Mouse (Mus musculus) cerebellum, adult 2 months (tissue): ENCODE data around the gene Rad51b. TPM values are rescaled to one million over a fixed set of nuclear protein-coding genes. Genes with fewer than 3 reads are reported as not detected.

ENCODE experiments used
- DNase-seq, 2 experiments: peaks; one replicate each; pipeline ENCODE4 v3.0.0; 2021
- H3K27ac ChIP-seq: fragments of 200-500 bp; 2 replicates; pipeline ENCODE4 v1.5.1; 2012; ENCODE audit warnings: low read length, control low read depth, inconsistent platforms; ENCODE audit not compliant: insufficient read depth
- H3K27me3 ChIP-seq: fragments of 200-500 bp; 2 replicates; pipeline ENCODE4 v1.6.1; 2012; ENCODE audit warnings: inconsistent platforms, mild to moderate bottlenecking, low read length, moderate library complexity; ENCODE audit not compliant: control insufficient read depth, insufficient read depth
- H3K4me1 ChIP-seq: fragments of 200-500 bp; 2 replicates; pipeline ENCODE4 v1.6.1; 2011; ENCODE audit warnings: low read length; ENCODE audit not compliant: control insufficient read depth, insufficient read depth
- H3K4me3 ChIP-seq: fragments of 200-500 bp; replicated peaks from 2 replicates; pipeline ENCODE3; 2011; ENCODE audit warnings: mild to moderate bottlenecking, low read depth, low read length, control low read depth; ENCODE audit not compliant: insufficient read depth
- CTCF ChIP-seq: fragments of 200-500 bp; IDR thresholded peaks from 2 replicates; pipeline ENCODE4 v1.5.1; 2011; ENCODE audit warnings: low read depth, mild to moderate bottlenecking, control low read depth, low read length, moderate library complexity, borderline replicate concordance; ENCODE audit not compliant: insufficient read depth
- POLR2A ChIP-seq: fragments of 200-500 bp; IDR thresholded peaks from 2 replicates; pipeline ENCODE4 v1.6.1; 2011; ENCODE audit warnings: low read length, control low read depth, borderline replicate concordance; ENCODE audit not compliant: insufficient read depth
- WGBS: fragments of 180-500 bp; shearing (Covaris S2); methylation state at CpG from one replicate; pipeline ENCODE4 v1.1.7; 2018; 5-methylcytosine and 5-hydroxymethylcytosine counted together
- polyA plus RNA-seq: library from polyadenylated mRNA; depleted of rRNA; stranded (reverse); fragments of >200 nt; gene quantifications from 2 replicates; pipeline ENCODE4 v1.2.3, GENCODE M21; 2012

Rad51b gene
- polyA plus RNA-seq, 1 experiment: 0.23 TPM

DNA sequence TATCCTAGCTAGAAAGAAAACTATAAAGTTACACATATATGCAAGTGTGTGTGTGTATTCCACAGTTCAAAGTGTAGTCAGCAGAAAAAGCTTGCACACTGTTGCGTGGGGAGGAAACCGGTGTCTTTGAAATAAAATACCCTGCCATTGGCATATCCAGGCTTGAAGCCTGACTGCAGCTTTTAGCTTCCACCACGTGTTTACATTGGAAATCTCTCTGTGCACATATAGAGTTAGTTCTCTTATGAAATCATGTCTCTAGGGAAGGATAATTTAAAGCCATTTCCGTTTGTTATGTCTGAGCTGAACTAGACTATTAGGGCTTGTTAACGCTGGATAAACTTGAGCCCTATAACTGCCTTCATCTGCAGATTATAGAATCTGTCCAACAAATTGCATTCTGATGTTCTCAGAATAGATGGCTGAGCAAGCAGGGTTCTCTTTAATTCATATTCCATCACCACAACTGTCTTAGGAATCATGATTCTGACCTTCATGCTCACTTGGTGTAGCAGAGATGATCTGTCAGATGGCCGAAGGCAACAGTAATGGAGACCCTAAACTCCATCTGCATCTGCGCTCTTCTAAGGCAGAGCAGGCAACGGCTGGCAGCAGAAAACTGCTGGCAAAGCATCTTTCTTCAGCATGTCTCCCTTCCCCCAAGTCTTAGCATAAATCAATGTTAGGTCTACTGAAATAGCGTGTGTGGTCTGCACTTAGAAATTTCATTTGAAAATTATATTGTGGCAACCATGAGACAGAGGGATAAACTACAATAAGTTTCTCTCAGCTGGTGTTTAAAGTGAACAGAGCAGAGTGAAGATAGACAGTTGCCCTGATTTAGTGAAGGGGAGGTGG is 410.7 kb downstream of the Rad51b start:
- TF ChIP-seq CTCF (no peak), POLR2A (no peak)

DNA sequence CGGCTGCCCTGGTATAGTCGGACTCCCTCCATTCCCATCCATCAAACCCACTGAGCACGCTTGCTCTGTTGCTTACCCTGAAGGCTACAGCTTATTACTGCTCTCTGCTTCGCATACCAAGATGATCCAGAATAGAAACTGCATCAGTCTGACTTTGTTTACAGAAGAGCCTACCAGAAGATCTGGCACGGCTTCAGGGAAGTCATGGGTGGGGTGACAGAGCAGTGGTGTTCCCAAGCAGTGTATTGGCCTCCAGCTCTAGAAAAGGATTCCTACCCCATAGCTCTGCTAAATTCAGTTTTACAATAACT is 411.3 kb downstream of the Rad51b start:
- TF ChIP-seq POLR2A (no peak), CTCF (no peak)
- DNase-seq: no peak
- no peak overlapping the region for H3K4me3 ChIP-seq
- H3K4me1 ChIP-seq: no peaks in the 10 kb centered on the region
- WGBS: 61% methylated on average over 5 of the region's 5 CpGs
- no peak overlapping the region for H3K27ac ChIP-seq
- no peaks in the 10 kb centered on the region for H3K27me3 ChIP-seq

More for the DNA sequence above, 410.7 kb downstream of the Rad51b start:
- no peak for DNase-seq
- no peak overlapping the region for H3K27ac ChIP-seq
- WGBS: 62% methylated on average over 9 of the region's 9 CpGs
- no peaks in the 10 kb centered on the region for H3K4me1 ChIP-seq
- no peaks in the 10 kb centered on the region for H3K27me3 ChIP-seq
- H3K4me3 ChIP-seq: no peak overlapping the region

DNA sequence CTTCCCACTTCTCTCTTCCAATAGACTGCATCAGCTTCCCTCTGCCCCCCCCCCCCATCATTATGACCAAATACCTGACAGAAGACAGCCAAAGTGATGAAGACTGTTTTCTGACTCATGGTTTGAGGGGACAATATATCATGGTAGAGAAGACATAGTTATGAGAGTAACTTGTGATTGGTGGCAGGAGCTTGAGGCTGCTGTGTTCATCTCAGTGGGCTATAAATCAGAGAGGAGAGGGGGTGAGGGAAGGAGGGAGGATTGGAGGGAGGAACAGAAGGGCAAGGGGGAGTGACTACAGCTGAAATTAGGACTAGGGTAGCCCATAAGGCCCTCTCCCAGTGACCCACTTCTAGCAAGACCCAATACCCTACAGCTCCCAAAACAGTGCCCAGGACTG is 416.2 kb downstream of the Rad51b start:
- TF ChIP-seq POLR2A: no peak
- H3K27ac ChIP-seq: no peak overlapping the region
- no peaks in the 10 kb centered on the region for H3K27me3 ChIP-seq
- no peak for DNase-seq
- H3K4me3 ChIP-seq: no peak overlapping the region
- no peaks in the 10 kb centered on the region for H3K4me1 ChIP-seq

GRCm38 (mm10) chr12:79714484-79714883 is 417.4 kb downstream of the Rad51b start:
- TF ChIP-seq POLR2A (no peak), CTCF (no peak)
- Histone ChIP-seq H3K4me3 (no peak overlapping the region), H3K27me3 (no peaks in the 10 kb centered on the region), H3K4me1 (no peaks in the 10 kb centered on the region), H3K27ac (no peak overlapping the region)
- no peak for DNase-seq
- WGBS: 92% methylated on average over 6 of the region's 6 CpGs

- DNase-seq: no peak
- Histone ChIP-seq H3K4me1 (no peaks in the 10 kb centered on the region), H3K4me3 (no peak overlapping the region), H3K27ac (no peak overlapping the region), H3K27me3 (no peaks in the 10 kb centered on the region)
- 35% methylated on average over 12 of the region's 12 CpGs for WGBS
- TF ChIP-seq POLR2A (no peak), CTCF (no peak)
Measured at GRCm38 (mm10) chr12:79715506-79716345, 418.6 kb downstream of the Rad51b start.

GRCm38 (mm10) chr12:79719091-79719846 is 422.2 kb downstream of the Rad51b start:
- 49% methylated on average over 10 of the region's 10 CpGs for whole genome bisulfite sequencing
- TF ChIP-seq CTCF: no peak
- no peak for TF ChIP-seq POLR2A

DNA sequence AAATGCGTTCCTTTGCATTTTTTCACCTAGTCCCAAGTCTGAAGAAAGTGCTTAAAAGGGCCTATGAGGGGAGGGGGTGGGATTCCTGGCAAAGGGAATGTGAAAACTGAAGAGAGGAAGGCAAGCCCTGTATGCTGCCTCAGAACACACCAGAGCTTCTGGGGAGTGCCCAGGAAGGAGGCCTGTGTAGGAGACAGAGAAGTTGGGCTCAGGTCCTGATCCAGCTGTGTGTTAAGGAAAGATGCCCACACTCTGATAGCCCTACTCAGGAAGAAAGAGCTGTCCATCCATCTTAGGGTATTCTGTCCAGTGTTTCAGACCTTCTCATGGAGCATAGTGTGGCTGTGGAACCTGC is 422.7 kb downstream of the Rad51b start:
- 83% methylated on average over 1 of the region's 1 CpGs for WGBS
- H3K27ac ChIP-seq: no peak overlapping the region
- TF ChIP-seq CTCF (no peak), POLR2A (no peak)

More at GRCm38 (mm10) chr12:79719091-79719846, 422.2 kb downstream of the Rad51b start:
- Histone ChIP-seq H3K4me1 (no peaks in the 10 kb centered on the region), H3K27ac (no peak overlapping the region), H3K27me3 (no peaks in the 10 kb centered on the region), H3K4me3 (no peak overlapping the region)
- DNase-seq: no peak

More for the DNA sequence above, 422.7 kb downstream of the Rad51b start:
- no peaks in the 10 kb centered on the region for H3K27me3 ChIP-seq
- DNase-seq: no peak
- no peaks in the 10 kb centered on the region for H3K4me1 ChIP-seq
- no peak overlapping the region for H3K4me3 ChIP-seq
